7 mouse cellular contexts compared by ENCODE assay signal in genomic region chr7:45368178-45368577, GRCm38 (mm10). TPM values are rescaled to one million over a fixed set of nuclear protein-coding genes. Genes with fewer than 3 reads are reported as not detected.
DNase-seq lines count a peak whose midpoint lies in the region; ATAC-seq lines count a peak whose summit lies in the region.

No protein-coding gene starts in this region.

- H3K27me3 ChIP-seq in neural tube, embryonic 11.5 days (ENCODE audit: control insufficient read depth, insufficient read depth, low read length) = peaks cover 23% of the 10 kb centered on the region
- peaks cover 25% of the 10 kb centered on the region for H3K27me3 ChIP-seq in forebrain, embryonic 13.5 days
- peaks cover 50% of the 10 kb centered on the region for H3K27me3 ChIP-seq in limb, embryonic 15.5 days
- peaks cover 22% of the 10 kb centered on the region for H3K27me3 ChIP-seq in stomach, embryonic 16.5 days (ENCODE audit: control insufficient read depth, insufficient read depth, low read length)

- H3K27ac ChIP-seq in neural tube, embryonic 11.5 days (ENCODE audit: low read depth, low read length) = no peak overlapping the region
- H3K27ac ChIP-seq in forebrain, embryonic 13.5 days = no peak overlapping the region
- H3K27ac ChIP-seq in limb, embryonic 15.5 days = no peak overlapping the region
- H3K27ac ChIP-seq in stomach, embryonic 16.5 days (ENCODE audit: low read length) = no peak overlapping the region

- no peak for DNase-seq in neural tube, embryonic 11.5 days (ENCODE audit: low spot score)
- no peak for DNase-seq in neural tube, embryonic 10.5 days (ENCODE audit: extremely low spot score, low spot score)
- DNase-seq in yolk sac, embryonic 10.5 days (ENCODE audit: low spot score) = no peak
- no peak for DNase-seq in spleen, postnatal 14 days (ENCODE audit: low spot score in 2 of 2)

- 77% methylated on average over 15 of the region's 15 CpGs for WGBS in neural tube, embryonic 11.5 days
- WGBS in forebrain, embryonic 13.5 days = 76% methylated on average over 15 of the region's 15 CpGs
- 84% methylated on average over 15 of the region's 15 CpGs for WGBS in limb, embryonic 15.5 days
- WGBS in stomach, embryonic 16.5 days = 86% methylated on average over 15 of the region's 15 CpGs

- no peak for ATAC-seq in neural tube, embryonic 11.5 days (ENCODE audit: insufficient read depth, low FRiP score, low TSS enrichment)
- no peak for ATAC-seq in forebrain, embryonic 13.5 days
- no peak for ATAC-seq in limb, embryonic 15.5 days (ENCODE audit: insufficient number of reproducible peaks, low FRiP score, low TSS enrichment, low read depth)
- no peak for ATAC-seq in stomach, embryonic 16.5 days (ENCODE audit: insufficient read depth, low FRiP score)

- peaks cover 13% of the 10 kb centered on the region for H3K4me1 ChIP-seq in neural tube, embryonic 11.5 days (ENCODE audit: control insufficient read depth, insufficient read depth, low read length)
- peaks cover 41% of the 10 kb centered on the region for H3K4me1 ChIP-seq in forebrain, embryonic 13.5 days
- peaks cover 33% of the 10 kb centered on the region for H3K4me1 ChIP-seq in limb, embryonic 15.5 days
- peaks cover 23% of the 10 kb centered on the region for H3K4me1 ChIP-seq in stomach, embryonic 16.5 days (ENCODE audit: control insufficient read depth, insufficient read depth, low read length)

- H3K9ac ChIP-seq in neural tube, embryonic 11.5 days (ENCODE audit: low read length) = no peak overlapping the region
- peak overlapping the region; percentile 70 for H3K9ac ChIP-seq in forebrain, embryonic 13.5 days
- H3K9ac ChIP-seq in limb, embryonic 15.5 days = no peak overlapping the region
- peak overlapping the region; percentile 70; the same call in 1 of the 2 replicates for H3K9ac ChIP-seq in stomach, embryonic 16.5 days (ENCODE audit: low read length)

- peak overlapping the region; percentile 85 for H3K4me2 ChIP-seq in neural tube, embryonic 11.5 days (ENCODE audit: low read depth)
- peak overlapping the region; percentile 84 for H3K4me2 ChIP-seq in forebrain, embryonic 13.5 days
- peak overlapping the region; percentile 95; the same call in 1 of the 2 replicates for H3K4me2 ChIP-seq in limb, embryonic 15.5 days
- 0 out of 2 replicates have a peak overlapping the region, but pooled peaks have one; percentile 97 for H3K4me2 ChIP-seq in stomach, embryonic 16.5 days (ENCODE audit: low read depth, low read length)

- H3K4me3 ChIP-seq in neural tube, embryonic 11.5 days (ENCODE audit: low read depth, low read length) = peak overlapping the region; percentile 81
- H3K4me3 ChIP-seq in forebrain, embryonic 13.5 days = peak overlapping the region; percentile 85
- H3K4me3 ChIP-seq in limb, embryonic 15.5 days = peak overlapping the region; percentile 58; the same call in 1 of the 2 replicates
- no peak overlapping the region for H3K4me3 ChIP-seq in stomach, embryonic 16.5 days (replicated peaks; ENCODE audit: low read length)

- no peaks in the 10 kb centered on the region for H3K9me3 ChIP-seq in neural tube, embryonic 11.5 days (ENCODE audit: control insufficient read depth, low read length)
- no peaks in the 10 kb centered on the region for H3K9me3 ChIP-seq in forebrain, embryonic 13.5 days (replicated peaks)
- no peaks in the 10 kb centered on the region for H3K9me3 ChIP-seq in limb, embryonic 15.5 days
- H3K9me3 ChIP-seq in stomach, embryonic 16.5 days (replicated peaks; ENCODE audit: control insufficient read depth, low read length) = no peaks in the 10 kb centered on the region

- H3K36me3 ChIP-seq in neural tube, embryonic 11.5 days (ENCODE audit: control insufficient read depth, insufficient read depth, low read length) = no peaks in the 10 kb centered on the region
- peaks cover 19% of the 10 kb centered on the region for H3K36me3 ChIP-seq in forebrain, embryonic 13.5 days (ENCODE audit: poor library complexity, severe bottlenecking)
- H3K36me3 ChIP-seq in limb, embryonic 15.5 days = peaks cover 9% of the 10 kb centered on the region; the same call in 1 of the 2 replicates
- no peaks in the 10 kb centered on the region for H3K36me3 ChIP-seq in stomach, embryonic 16.5 days (ENCODE audit: control insufficient read depth, insufficient read depth, low read length)

RNA-seq across cellular contexts. Expression of gene Ppfia3, which starts 1.4 kb away (rescaled TPM):
- 11.9 and 12.1 TPM in 2 replicates for polyA plus RNA-seq in neural tube, embryonic 11.5 days (2014; fragmentation: Nextera tagmentation; extraction: Ambion mirVana)
- 12.0 and 12.7 TPM in 2 replicates for polyA plus RNA-seq in forebrain, embryonic 13.5 days (2015; fragmentation: Nextera tagmentation; extraction: Ambion mirVana)
- polyA plus RNA-seq in limb, embryonic 15.5 days (2015; fragmentation: Nextera tagmentation; extraction: Ambion mirVana) = 7.8 and 9.1 TPM in 2 replicates
- 5.5 and 6.3 TPM in 2 replicates for polyA plus RNA-seq in stomach, embryonic 16.5 days (2015; fragmentation: Nextera tagmentation; extraction: Ambion mirVana)

RNA-seq across cellular contexts. Expression of gene Lin7b, which starts 2.2 kb away (rescaled TPM):
- polyA plus RNA-seq in neural tube, embryonic 11.5 days (2014; fragmentation: Nextera tagmentation; extraction: Ambion mirVana) = 1.6 and 3.4 TPM in 2 replicates
- polyA plus RNA-seq in forebrain, embryonic 13.5 days (2015; fragmentation: Nextera tagmentation; extraction: Ambion mirVana) = 2.9 and 4.5 TPM in 2 replicates
- 2.3 and 2.5 TPM in 2 replicates for polyA plus RNA-seq in limb, embryonic 15.5 days (2015; fragmentation: Nextera tagmentation; extraction: Ambion mirVana)
- 4.6 and 5.5 TPM in 2 replicates for polyA plus RNA-seq in stomach, embryonic 16.5 days (2015; fragmentation: Nextera tagmentation; extraction: Ambion mirVana)

RNA-seq across cellular contexts. Expression of gene Snrnp70, which starts 27.4 kb away (rescaled TPM):
- 66.4 and 74.1 TPM in 2 replicates for polyA plus RNA-seq in neural tube, embryonic 11.5 days (2014; fragmentation: Nextera tagmentation; extraction: Ambion mirVana)
- polyA plus RNA-seq in forebrain, embryonic 13.5 days (2015; fragmentation: Nextera tagmentation; extraction: Ambion mirVana) = 250 and 254 TPM in 2 replicates
- polyA plus RNA-seq in limb, embryonic 15.5 days (2015; fragmentation: Nextera tagmentation; extraction: Ambion mirVana) = 199 and 204 TPM in 2 replicates
- polyA plus RNA-seq in stomach, embryonic 16.5 days (2015; fragmentation: Nextera tagmentation; extraction: Ambion mirVana) = 150 and 162 TPM in 2 replicates

RNA-seq across cellular contexts. Expression of gene Hrc, which starts 33.1 kb away (rescaled TPM):
- 0.87 and 1.1 TPM in 2 replicates for polyA plus RNA-seq in neural tube, embryonic 11.5 days (2014; fragmentation: Nextera tagmentation; extraction: Ambion mirVana)
- 0.06 TPM in 1 of 2 replicates, not detected in the other for polyA plus RNA-seq in forebrain, embryonic 13.5 days (2015; fragmentation: Nextera tagmentation; extraction: Ambion mirVana)
- 6.5 and 15.1 TPM in 2 replicates for polyA plus RNA-seq in limb, embryonic 15.5 days (2015; fragmentation: Nextera tagmentation; extraction: Ambion mirVana)
- 1.0 and 3.1 TPM in 2 replicates for polyA plus RNA-seq in stomach, embryonic 16.5 days (2015; fragmentation: Nextera tagmentation; extraction: Ambion mirVana)

RNA-seq across cellular contexts. Expression of gene Trpm4, which starts 34.6 kb away (rescaled TPM):
- 6.5 and 8.6 TPM in 2 replicates for polyA plus RNA-seq in neural tube, embryonic 11.5 days (2014; fragmentation: Nextera tagmentation; extraction: Ambion mirVana)
- polyA plus RNA-seq in forebrain, embryonic 13.5 days (2015; fragmentation: Nextera tagmentation; extraction: Ambion mirVana) = 5.0 and 6.4 TPM in 2 replicates
- polyA plus RNA-seq in limb, embryonic 15.5 days (2015; fragmentation: Nextera tagmentation; extraction: Ambion mirVana) = 22.0 and 22.6 TPM in 2 replicates
- polyA plus RNA-seq in stomach, embryonic 16.5 days (2015; fragmentation: Nextera tagmentation; extraction: Ambion mirVana) = 30.1 and 32.2 TPM in 2 replicates

Comparison
In these comparisons a context has a peak if more than half of its experiments do, and no peak if none do; other contexts are left out.
1. H3K9ac ChIP-seq: peak in forebrain, embryonic 13.5 days (single experiment) and stomach, embryonic 16.5 days (single experiment); none in neural tube, embryonic 11.5 days (single experiment) and limb, embryonic 15.5 days (single experiment).
2. Peak in every context shown above with its lines, with median percentiles within 50 percentile points of each other: H3K4me2 ChIP-seq.